Mouse (Mus musculus) brain, embryonic 14.5 days (tissue): ENCODE data around the gene Dync1i2.

Experiments used
- CTCF ChIP-seq: fragments of 200-500 bp; IDR thresholded peaks from 2 replicates; pipeline ENCODE4 v1.5.1; 2012; ENCODE audit warnings: inconsistent platforms, mild to moderate bottlenecking, moderate library complexity, borderline replicate concordance; ENCODE audit not compliant: insufficient read depth, insufficient read length; ENCODE audit errors: extremely low read depth
- POLR2A ChIP-seq: fragments of 200-500 bp; IDR thresholded peaks from 2 replicates; pipeline ENCODE4 v1.6.1; 2012; ENCODE audit warnings: mild to moderate bottlenecking, inconsistent platforms, borderline replicate concordance; ENCODE audit not compliant: poor library complexity, insufficient read depth, insufficient read length, severe bottlenecking; ENCODE audit errors: extremely low read depth

- TF ChIP-seq CTCF: no peak
- TF ChIP-seq POLR2A: no peak
Measured at GRCm38 (mm10) chr2:71179716-71180115, 31.8 kb upstream of the Dync1i2 start.
